Mouse (Mus musculus) right cerebral cortex, adult 2 months (tissue): ENCODE measurements around the gene Snrnp200.
A peak's percentile ranks its signal among the peaks of the same experiment; 100 is the strongest.
"Not testable (repeated sequence)": the region's sequence is repeated elsewhere in the genome, so short reads cannot be mapped to it uniquely, and the experiment has no call there.

Source experiments
- DNase-seq, 2 experiments: peaks; one replicate each; pipeline ENCODE4 v3.0.0; 2021 to 2022; ENCODE audit warnings: low spot score in 2 of 2

Gene Snrnp200

DNA sequence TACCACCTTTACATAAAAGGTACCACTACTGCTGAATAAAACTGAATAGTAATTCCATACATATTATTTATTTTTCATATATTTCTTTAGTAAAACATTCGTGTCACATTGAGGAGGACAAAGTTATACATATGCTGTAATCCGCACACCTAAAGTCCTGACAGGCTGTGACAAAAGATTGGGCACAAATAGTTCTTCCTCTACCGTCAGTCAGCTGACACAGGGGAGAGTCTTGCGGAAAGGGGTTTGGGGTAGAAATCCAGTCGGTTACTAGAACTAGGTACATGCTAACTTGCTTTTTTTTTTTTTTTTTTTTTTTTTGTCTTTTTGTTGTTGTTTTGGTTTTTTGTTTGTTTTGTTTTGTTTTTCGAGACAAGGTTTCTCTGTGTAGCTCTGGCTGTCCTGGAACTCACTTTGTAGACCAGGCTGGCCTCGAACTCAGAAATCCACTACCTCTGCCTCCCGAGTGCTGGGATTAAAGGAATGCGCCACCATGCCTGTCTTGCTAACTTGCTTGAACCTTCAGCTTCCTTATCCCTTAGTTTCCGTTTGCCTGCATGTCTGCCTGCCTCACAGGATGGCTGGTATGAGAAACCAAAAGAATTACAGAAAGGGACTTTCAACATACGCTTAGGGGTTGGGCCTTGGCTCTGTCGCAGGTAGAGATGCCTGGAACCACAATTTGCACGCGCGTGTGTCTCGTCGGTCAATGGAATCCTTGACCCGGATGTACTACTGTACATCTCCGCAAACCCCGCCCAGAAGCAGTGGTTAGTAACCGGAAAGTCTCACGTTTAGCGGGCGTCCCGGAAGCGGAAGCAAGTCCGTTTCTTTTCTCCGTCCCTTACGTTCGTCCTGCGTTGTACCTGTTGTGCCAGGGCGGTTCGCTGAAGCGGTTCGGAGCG lies at the start of gene Snrnp200, which contains the start of gene 1810024B03Rik:
TSS of gene Snrnp200 (plus strand) at position 840 of the 905 bp plus-strand sequence.
TSS of gene 1810024B03Rik (minus strand) at position 734 of the 905 bp plus-strand sequence.
- DNase-seq, result peak; percentile 95 to 96

DNA sequence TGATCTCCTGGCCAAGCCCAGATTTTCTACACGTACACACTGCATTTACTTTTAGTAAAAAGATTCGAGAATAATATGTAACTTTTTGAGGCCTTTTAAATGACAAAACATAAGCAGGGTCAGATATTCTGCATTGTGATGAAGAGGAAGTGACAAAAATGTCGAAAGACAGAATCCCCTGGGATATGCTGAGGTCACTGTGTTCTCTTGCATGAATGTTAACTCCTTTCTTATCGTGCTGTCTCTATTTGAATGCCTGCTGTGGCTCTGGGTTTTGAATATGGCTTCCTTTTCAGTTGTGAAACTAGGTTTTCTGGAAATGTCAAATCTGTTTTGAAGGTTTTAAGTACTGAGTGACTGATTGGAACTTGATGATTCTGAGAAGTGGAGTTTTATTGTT lies 42.5 kb upstream of the Snrnp200 start:
- no peak for DNase-seq

DNA sequence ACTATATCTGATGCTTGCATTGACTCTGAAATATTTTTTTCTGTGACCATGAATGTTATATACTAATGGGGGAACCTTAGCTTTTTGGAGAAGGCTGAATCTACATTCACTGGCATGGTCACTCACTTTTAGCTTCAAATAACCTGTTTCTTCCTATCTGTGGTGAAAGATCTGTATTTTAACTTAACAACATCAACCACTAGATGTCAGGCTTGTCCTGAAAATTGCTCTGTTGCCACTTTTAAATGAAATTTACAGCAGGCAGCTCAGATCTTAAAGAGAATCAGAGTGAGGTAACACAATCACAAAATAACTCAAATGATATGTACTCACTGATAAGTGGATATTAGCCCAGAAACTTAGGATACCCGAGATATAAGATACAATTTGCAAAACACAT lies 41.9 kb upstream of the Snrnp200 start:
- peak; percentile 2 to 34 for DNase-seq

DNA sequence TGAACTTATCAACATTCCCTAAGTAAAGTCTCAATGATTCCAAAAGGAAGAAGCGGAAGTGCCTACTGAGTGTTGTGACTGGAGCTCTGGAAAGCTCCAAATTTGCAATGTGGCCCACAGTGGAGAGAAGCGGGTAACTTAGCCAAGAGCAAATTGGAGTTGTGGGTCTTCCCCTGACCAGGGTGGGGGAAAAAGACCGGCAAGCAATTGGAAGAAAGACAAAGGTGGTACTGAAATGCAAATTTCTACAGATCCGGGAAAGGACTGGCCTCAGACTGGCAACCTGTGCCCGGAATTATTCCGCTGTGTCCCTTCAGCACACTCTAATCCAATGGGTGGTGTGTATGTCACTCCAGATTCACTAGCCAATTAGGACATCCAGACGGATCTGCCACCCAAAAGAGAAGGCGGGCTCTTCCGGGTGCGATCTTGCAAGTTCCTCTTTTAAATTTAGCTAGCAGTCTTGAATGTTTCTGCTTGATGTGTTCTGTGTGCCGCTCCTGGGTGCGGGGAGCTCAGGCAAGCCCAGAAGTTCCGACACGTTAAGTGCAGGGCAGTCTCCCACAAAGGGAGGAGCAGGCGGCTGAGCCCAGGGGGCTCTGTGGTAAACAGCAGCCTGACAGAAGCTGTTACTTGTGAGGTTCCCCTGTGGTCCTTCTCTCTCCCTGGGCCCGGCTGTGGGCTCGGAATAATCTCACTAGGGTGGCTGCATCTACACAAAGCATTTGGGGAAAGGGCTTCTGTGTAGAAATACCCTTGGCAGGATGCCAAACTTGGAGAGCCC lies 25.4 kb upstream of the Snrnp200 start:
- peak; percentile 82 to 83 for DNase-seq

DNA sequence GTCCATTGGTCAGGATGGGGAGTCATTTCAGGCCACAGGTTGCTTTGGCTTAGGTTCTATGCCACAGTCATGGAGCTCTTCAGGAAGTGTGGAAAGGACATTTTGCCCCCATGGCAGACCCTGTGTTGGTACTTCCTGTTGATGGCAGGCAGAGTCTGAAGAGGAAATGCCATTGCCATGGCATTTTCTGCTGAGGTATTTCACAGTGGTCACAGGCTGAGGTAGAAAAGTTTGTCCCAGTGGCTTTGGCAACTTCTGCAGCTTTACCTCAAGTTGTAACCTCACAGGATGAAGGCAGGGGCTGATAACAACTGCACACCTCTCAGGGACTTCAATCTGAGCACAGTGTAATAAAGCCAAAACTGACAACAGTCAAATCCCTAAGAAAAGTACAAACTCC lies 18.6 kb upstream of the Snrnp200 start:
- DNase-seq, result no peak

DNA sequence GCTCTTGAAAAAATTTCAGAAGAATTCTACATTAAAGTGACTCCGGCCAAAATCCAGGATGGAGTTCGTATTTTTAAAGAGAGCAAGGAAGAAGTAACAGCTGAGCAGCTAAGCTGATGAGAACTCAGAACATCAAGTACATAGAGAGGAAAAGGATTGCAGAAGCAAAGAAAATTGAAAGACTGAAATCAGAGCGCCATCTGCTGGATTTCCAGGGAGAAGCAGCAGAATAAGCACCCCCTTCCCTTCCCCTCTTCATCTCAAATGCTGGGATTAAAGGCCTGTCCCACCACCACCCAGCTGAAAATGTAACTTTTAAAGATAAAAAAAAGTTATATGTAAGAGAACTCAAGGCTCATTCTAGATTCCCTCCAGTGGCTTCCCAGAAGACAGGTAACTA lies 3.3 kb upstream of the Snrnp200 start:
- DNase-seq, result peak; percentile 62 to 67

DNA sequence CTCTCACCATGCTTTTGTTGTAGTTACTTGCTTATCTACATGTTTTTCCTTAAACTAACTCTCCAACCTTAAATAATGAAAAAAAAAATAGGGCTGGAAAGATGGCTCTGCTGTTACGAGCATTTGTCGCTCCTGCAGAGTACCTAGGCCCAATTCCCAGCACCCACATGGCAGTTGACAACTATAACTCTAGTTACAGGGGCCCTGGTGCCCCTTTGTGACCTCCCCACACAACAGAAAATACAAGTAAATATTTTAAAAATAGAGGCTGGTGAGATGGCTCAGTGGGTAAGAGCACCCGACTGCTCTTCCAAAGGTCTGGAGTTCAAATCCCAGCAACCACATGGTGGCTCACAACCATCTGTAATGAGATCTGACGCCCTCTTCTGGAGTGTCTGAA lies 2.2 kb upstream of the Snrnp200 start:
- not testable (repeated sequence) for DNase-seq

DNA sequence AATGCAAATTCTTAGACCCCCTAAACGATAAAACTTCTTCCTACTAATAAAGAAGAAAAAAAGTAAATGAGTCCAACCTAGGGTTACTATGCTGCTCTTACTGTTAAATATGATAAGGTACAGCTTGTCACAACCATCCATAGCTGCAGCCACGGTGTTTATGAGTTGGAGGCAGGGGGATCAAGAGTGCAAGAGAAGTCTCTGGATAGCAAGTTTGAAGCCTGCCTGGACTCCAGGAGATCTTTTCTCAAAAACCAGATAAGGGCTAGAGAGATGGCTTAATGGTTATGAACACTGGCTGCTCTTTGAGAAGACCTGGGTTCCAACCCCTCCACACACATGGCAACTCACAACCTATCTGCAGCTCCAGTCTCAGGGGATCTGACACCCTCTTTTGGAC lies 1.3 kb upstream of the Snrnp200 start:
- no peak for DNase-seq

DNA sequence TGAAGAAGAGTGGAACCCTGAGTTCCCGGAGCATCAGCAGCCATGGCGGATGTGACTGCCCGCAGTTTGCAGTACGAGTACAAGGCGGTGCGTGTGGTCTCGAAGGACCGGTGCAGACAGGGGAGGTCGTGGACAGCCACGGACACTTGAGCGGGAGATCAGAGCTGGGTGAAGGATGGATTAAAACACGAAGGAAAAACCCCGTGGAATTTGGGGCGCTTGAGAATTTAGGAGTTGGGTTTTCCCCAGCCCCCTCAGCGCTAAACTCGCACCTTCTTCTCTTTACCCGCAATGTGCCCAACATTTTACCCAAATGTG lies 225 bp downstream of the Snrnp200 start:
- no peak for DNase-seq

DNA sequence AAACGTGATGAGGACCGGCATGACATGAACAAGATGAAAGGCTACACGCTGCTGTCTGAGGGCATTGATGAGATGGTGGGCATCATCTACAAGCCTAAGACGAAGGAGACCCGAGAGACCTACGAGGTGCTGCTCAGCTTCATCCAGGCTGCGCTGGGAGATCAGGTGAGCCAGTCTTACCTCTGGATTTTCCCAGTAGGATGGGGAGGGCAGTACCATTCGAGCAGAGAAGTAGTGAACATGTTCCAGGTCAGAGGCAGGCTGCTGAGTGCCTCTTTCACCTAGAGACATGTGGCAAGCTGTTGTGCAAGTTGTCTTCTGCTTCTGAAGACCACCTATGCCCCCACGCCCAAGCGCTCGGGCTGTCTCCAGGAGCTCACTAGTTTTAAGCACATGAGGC lies 2.5 kb downstream of the Snrnp200 start:
- no peak for DNase-seq

DNA sequence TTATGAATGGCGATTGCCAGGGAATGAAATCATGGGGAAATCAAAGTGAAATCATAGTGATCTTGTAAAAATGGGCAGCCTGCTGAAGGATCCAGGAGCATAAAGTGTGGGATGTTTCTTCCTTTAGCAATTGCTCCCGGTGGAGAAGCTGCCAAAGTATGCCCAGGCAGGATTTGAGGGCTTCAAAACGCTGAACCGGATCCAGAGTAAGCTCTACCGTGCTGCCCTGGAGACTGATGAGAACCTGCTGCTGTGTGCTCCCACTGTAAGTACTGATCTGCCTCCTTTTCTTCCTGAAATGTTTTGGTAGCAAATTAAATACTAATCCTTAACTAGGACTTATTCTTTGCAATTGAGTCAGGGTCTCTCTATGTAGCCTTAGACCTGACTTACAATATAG lies 9.6 kb downstream of the Snrnp200 start:
- no peak for DNase-seq

DNA sequence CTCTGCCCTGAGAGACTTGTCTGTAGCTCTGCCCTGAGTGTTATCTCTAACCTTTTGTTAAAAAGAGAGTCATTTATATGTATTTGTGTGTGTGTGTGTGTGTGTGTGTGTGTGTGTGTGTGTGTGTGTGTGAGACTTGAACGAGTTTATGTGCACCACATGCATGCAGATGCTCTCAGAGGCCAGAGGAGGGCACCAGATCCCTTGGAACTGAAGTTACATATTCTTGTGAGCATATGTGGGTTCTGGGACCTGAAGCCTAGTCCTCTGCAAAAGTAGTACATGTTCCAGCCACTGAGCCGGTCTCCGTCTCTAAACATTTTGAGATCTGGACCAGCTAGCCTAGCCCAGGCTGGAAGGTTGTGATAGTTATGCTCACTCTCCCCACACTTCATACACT lies 17.1 kb downstream of the Snrnp200 start:
- no peak for DNase-seq

DNA sequence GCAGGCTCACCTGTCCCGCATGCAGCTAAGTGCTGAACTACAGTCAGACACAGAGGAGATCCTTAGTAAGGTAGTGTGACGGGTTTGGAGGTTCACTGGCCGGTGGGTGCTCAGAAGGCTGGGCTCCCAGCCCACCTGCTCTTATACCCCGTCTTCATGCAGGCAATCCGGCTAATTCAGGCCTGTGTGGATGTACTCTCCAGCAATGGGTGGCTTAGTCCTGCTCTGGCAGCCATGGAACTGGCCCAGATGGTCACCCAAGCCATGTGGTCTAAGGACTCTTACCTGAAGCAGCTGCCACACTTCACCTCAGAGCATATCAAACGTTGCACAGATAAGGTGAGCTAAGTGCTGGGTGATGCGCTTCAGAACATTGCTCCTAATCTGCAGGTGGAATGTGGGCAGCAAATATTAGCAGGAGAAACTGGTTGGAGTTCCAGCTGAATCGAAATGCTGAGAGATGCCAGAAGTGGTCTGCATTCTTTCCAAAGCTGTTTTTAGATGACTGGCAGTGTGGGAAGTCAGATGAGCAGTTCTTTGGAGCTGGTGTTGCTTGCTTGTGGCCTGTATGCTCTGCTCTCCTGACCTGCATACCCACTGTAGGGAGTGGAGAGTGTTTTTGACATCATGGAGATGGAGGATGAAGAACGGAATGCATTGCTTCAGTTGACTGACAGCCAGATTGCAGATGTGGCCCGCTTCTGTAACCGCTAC lies 29.9 kb downstream of the Snrnp200 start:
- no peak for DNase-seq

DNA sequence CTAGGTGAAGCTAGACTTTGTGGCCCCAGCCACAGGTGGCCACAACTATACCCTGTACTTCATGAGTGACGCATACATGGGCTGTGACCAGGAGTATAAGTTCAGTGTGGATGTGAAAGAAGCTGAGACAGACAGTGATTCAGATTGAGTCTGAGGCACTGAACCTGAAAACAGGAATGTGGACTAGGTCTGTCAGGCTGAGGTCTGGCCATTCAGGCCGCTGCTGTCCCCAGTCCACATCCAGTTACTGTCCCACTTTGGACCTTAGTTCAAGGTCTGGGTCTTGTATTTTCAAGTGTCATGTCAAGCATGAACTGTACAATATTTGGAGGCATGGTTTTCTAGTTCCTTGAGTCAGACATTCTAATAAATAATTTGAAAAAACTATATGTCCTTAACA lies 31.9 kb downstream of the Snrnp200 start:
- DNase-seq, result no peak

DNA sequence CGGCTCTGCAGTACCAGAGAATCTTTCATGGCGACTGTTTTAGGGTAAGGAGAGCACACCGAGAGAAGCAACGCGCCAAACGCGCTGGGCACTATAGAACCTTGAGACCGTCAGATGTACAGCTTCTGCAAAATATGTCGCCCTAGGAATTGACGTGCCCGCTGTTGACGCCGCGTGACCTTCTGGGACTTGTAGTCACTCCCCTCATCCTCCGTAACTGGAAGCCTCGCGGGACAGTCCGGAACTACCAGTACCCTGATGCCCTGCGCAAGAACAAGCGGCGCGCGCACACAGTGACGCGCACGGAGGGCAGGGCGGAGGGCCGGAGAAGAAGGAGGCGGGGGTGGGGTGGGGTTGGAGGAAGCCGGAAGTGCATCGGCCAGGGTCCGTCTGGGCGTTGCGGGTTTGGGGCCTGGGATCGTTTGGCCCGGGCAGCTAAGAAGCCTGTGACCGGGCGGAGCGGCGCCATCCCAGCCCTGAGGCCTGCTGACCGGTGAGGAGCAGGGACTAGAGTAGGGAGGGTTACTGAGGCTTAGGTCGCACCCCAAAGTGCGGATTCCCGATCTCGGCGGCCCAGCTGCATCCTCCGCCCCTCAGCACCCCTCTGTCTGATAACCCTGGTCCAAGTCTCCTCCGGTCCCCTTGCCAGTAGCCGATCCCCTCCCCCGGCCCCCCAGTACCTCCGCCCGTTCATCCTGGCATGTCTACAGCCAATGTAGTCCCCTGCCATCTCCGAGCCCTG lies 39.6 kb downstream of the Snrnp200 start, which contains the start of the genes Ciao1 and Tmem127:
TSS of gene Ciao1 (minus strand) at position 225 of the 742 bp plus-strand sequence.
TSS of gene Tmem127 (plus strand) at position 317 of the 742 bp plus-strand sequence.
- DNase-seq, result peak; percentile 98

DNA sequence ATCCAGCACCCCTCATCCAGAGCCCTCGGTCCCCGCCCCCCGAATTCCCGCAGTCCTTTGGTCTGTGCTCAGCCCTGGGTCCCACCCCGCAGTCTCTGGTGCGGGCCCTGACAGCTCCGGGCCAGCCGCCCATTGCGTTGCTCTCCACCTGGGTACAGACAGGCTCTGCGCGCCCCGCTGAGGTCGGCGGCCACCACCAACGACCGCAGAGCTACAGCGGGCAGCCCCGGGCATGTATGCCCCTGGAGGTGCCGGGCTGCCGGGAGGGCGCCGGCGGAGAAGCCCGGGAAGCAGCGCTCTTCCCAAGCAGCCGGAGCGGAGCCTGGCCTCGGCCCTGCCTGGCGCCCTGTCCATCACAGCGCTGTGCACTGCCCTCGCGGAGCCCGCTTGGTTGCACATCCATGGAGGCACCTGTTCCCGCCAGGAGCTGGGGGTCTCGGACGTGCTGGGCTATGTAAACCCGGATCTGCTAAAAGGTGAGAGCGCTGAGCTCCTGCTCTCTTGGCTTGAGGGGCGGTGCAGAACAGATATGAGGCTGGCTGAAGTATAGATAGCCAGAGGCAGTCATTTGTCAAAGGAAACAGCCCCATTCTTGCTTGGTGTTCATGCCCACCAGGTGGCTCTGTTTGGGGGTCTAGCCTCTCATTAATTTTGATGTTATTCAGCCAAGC lies 40.3 kb downstream of the Snrnp200 start:
- peak; percentile 23 to 42 for DNase-seq

DNA sequence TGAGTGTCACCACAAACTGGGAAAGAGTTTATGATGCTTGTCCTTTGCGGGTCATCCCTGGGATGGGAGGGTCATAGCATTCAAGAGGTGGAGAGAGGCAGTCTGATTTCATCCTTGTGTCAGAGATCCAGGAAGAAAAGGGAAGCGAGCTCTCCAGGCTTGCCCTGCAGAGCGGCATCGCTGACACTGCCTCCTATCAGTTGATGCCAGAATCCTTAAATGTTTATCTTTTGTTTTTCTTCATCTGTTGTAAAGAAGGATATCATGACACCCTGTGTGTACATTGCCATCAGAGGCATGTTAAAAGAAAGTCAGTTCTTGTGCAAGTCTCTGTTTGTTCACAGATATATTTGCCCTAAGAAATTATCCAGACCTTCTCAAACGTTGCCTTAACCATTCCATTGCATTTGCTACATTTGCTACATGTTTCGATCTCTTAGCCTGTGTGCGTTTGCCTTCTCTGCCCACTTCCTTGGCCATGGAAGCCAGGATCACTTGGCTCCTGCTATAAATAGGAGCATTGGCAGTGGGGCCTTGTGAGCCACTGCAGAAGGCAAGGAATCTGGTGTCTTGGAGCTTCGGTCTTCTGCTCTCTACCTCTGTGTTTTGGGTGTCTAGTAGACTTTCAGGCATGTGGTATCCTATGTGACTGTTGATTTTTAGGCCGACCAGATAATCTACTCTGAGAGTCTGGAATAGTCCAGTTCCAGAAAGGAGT lies 42.3 kb downstream of the Snrnp200 start:
- DNase-seq, result no peak

DNA sequence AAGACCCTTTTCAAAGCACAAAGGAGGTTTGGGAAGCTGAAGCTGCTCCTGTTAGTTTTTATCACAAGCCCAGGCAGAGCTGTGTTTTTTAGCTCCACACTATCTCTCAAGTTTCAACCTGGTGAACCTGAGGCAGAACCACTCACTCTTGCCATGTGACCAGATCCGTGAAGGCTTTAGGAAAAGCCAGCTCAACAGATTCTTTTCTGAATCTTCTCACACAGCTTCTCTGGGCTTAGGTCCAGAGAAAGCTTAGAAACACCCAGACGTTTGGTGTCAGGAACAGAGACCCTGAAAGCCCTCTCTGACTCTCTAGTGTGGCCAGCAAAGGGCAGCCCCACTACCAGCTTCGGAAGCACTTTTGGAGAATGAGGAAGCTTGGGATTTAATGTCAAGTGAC lies 43.3 kb downstream of the Snrnp200 start:
- no peak for DNase-seq

DNA sequence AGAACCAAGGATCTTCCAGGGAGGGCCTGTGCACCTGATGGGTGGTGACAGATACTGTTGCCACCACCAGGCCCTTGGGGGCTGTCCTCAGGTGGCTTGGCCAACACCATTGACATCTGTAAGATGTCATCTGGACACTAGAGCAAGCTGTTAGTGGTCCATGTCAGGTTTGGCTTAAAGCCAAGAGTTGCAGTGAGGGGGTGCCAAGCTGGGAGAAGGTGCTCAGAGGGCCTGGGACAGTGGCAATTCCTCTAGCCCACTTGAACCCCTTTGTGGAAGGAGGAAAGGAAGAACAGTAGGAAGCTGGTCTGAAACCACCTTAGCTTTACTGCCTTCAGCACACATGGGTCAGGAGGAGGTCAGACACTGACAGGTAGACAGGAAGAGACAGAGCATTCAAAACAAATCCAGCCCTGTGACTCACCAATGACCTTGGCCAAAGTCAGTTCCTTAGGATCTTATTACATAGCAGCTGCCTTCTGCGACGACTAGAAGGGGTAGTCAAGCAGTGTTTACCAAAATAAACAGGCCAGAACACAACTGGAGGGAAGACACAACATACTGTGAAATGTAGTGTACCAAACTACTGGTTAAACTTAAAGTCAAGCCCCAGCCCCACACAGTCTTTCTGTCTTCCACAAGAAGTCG lies 43.8 kb downstream of the Snrnp200 start:
- no peak for DNase-seq

DNA sequence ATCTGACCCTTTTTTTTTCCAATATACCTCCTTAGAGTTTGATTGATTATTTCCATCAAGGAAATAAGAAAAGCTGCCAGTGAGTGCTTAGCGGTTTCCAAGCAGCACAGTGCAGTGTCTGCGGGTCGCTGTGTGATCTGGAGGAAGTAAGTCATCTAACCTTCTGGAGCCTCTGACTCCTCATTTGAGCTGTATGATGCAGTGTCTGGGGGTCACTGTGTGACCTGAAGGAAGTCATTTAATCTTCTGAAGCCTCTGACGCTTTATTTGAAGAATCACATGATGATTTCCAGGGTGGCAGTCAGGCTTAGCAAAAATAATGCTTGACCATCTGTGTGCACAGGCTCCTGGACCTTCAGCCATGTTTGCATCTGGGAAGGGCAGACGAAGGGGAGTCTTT lies 44.6 kb downstream of the Snrnp200 start:
- no peak for DNase-seq
